Mouse (Mus musculus) layer of hippocampus, adult 6 months (tissue): Measurements from ENCODE around the gene Ccr3. TPM values are rescaled to one million over a fixed set of nuclear protein-coding genes. Genes with fewer than 3 reads are reported as not detected.

Experiments used
- long read RNA-seq, 2 experiments: library from polyadenylated mRNA; unstranded; transcript quantifications; one replicate each; pipeline ENCODE4 v2.0.0; 2019 to 2020
- polyA plus RNA-seq: library from polyadenylated mRNA; unstranded; fragments of <200 nt; fragmentation: Nextera tagmentation; gene quantifications from 2 replicates; pipeline ENCODE4 v1.2.3, GENCODE M21; 2021

Gene Ccr3
- not detected in 2 replicates for polyA plus RNA-seq
- long read RNA-seq, experiment 1 = 0 reads
- long read RNA-seq, experiment 2 = 0 reads

GRCm38 (mm10) chr9:124021672-124022071, at the start of gene Ccr3:
Ccr3 (plus strand) TSS chr9:124021972.

GRCm38 (mm10) chr9:123978308-123978707, 43.5 kb upstream of the Ccr3 start, which contains the start of gene Ccr1l1:
Ccr1l1 (minus strand) TSS chr9:123978408.

Other genes starting within 250 kb of the Ccr3 start
- 0.16 TPM in 1 of 2 replicates, not detected in the other for gene Cxcr6, start 215.5 kb upstream of the Ccr3 start, polyA plus RNA-seq
- gene Fyco1, start 170.1 kb upstream of the Ccr3 start, polyA plus RNA-seq = 5.0 and 7.6 TPM in 2 replicates
- not detected in 2 replicates for gene Xcr1, start 159.9 kb upstream of the Ccr3 start, polyA plus RNA-seq
- 0.05 and 0.11 TPM in 2 replicates for gene Ccr1, start 53.3 kb upstream of the Ccr3 start, polyA plus RNA-seq
- gene Ccr1l1, start 43.6 kb upstream of the Ccr3 start, polyA plus RNA-seq = not detected in 2 replicates
- gene Ccr2, start 80.0 kb downstream of the Ccr3 start, polyA plus RNA-seq = 0.04 TPM in 2 replicates
- gene Ccr5, start 99.6 kb downstream of the Ccr3 start, polyA plus RNA-seq = 3.6 and 5.4 TPM in 2 replicates